Mouse (Mus musculus): ENCODE results near the gene Strn4. TPM values are rescaled to one million over a fixed set of nuclear protein-coding genes. Genes with fewer than 3 reads are reported as not detected.

The Strn4 gene
- polyA plus RNA-seq (2016; fragmentation: Nextera tagmentation; extraction: Ambion mirVana): 61.3 and 63.2 TPM in 2 replicates

DNA sequence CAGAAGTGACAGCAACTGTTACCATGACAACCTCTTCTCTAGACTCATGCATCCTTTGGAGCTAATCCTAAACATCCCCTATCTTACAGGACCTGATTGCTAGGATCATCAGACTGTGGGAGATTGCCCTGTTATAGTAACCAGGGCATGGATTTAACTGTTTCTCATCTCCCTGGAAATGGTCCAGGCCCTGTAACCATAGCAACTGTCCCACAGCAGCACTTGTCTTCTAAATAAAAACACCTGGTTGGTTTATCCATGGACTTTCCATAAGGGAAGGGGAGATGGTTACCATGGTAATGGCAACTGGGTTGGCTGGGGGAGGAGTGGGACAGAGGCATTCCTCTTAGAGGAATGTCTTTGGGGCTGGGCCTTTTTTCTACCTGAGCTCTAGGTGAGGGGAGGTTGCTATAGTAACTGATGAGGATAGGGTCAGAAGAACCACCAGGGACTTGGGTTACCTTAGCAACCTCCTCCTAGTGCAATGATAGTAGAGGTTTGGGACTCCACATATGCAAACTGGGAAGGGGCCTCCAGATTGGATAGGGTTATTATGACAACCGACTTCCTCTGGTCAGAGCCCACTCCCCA is at the start of gene Strn4:
Strn4 (plus strand) TSS at position 539 of the 591 bp plus-strand sequence.
- peaks cover 43% of the 10 kb centered on the region for H3K36me3 ChIP-seq
- WGBS (ENCODE audit: insufficient replicate concordance): 18% methylated on average over 1 of the region's 1 CpGs
- no peaks in the 10 kb centered on the region for H3K9me3 ChIP-seq (replicated peaks)
- peak within 1 kb of the TSS; percentile 94 for H3K27ac ChIP-seq
- peak within 1 kb of the TSS; percentile 92 for H3K4me3 ChIP-seq
- H3K4me1 ChIP-seq: peaks cover 58% of the 10 kb centered on the region
- no peak for ATAC-seq
- H3K9ac ChIP-seq: peak within 1 kb of the TSS; percentile 99
- H3K27me3 ChIP-seq (replicated peaks): peaks cover 24% of the 10 kb centered on the region
- peak within 1 kb of the TSS; percentile 95 for H3K4me2 ChIP-seq

- no peaks in the 10 kb centered on the region for H3K36me3 ChIP-seq
- H3K27ac ChIP-seq: no peak overlapping the region
- 0 out of 2 replicates have a peak, but pooled peaks cover 3% of the 10 kb centered on the region for H3K27me3 ChIP-seq (replicated peaks)
- H3K4me1 ChIP-seq: no peaks in the 10 kb centered on the region
- H3K9ac ChIP-seq: no peak overlapping the region
- H3K9me3 ChIP-seq (replicated peaks): peaks cover 5% of the 10 kb centered on the region
- H3K4me3 ChIP-seq: no peak overlapping the region
- no peak for ATAC-seq
- no peak overlapping the region for H3K4me2 ChIP-seq
- WGBS (ENCODE audit: insufficient replicate concordance): 66% methylated on average over 2 of the region's 2 CpGs
These were observed 49.2 kb upstream of the Strn4 start for GRCm38 (mm10) chr7:16766443-16766842.

DNA sequence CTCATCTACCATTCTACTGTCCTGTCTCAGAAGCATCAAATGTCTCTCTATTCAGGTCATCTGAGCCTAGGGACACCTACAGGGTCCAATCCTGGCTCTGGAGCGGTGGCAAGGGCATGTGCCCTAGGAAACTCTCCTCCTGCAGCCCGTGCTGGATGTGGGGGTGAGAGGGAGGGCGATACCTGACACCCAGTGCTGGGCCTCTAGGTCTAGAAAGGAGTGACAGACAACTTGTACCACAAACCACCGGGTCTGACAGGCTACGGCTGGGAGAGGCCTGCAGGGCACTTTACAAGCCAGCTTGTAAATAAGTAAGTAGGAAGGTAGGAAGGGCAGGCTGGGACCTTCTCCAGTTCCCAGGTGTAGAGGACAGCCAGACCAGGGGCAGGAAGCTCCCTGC is 39.8 kb upstream of the Strn4 start:
- Histone ChIP-seq H3K4me3 (no peak overlapping the region), H3K4me2 (no peak overlapping the region), H3K9me3 (replicated peaks) (peaks cover 8% of the 10 kb centered on the region; the same call in 1 of the 2 replicates), H3K36me3 (no peaks in the 10 kb centered on the region), H3K9ac (no peak overlapping the region), H3K27me3 (replicated peaks) (no peaks in the 10 kb centered on the region), H3K4me1 (peaks cover 11% of the 10 kb centered on the region), H3K27ac (no peak overlapping the region)
- no peak for ATAC-seq
- 38% methylated on average over 5 of the region's 5 CpGs for WGBS (ENCODE audit: insufficient replicate concordance)

DNA sequence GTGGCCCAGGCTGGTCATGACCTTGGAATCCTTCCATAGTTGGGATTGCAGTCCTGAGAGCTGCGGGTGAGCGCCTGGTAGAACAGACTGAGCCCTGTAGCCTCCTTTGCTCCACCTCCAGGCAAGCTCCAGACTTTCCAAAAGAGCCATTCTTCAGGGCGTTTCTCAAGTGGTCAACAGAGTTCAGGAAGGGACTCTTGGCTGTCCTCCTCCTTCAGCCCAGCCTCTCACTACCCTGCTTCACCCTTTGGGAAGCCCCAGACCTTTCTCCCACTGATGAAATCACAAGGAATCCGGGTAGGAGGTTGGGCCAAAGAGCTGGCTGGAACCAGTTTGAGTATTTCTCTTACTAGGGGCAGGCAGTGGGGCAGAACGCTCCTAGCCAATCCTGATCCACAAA is 35.6 kb upstream of the Strn4 start:
- Histone ChIP-seq H3K4me1 (peaks cover 36% of the 10 kb centered on the region), H3K9ac (no peak overlapping the region), H3K36me3 (peaks cover 16% of the 10 kb centered on the region), H3K4me2 (no peak overlapping the region), H3K27ac (peak overlapping the region; percentile 22), H3K27me3 (replicated peaks) (no peaks in the 10 kb centered on the region), H3K9me3 (replicated peaks) (no peaks in the 10 kb centered on the region), H3K4me3 (no peak overlapping the region)
- ATAC-seq: no peak
- 60% methylated on average over 5 of the region's 5 CpGs for WGBS (ENCODE audit: insufficient replicate concordance)

- Histone ChIP-seq H3K4me1 (peaks cover 45% of the 10 kb centered on the region), H3K9me3 (replicated peaks) (no peaks in the 10 kb centered on the region), H3K27ac (peak within 1 kb of the TSS; percentile 98), H3K4me2 (peak within 1 kb of the TSS; percentile 89), H3K27me3 (replicated peaks) (no peaks in the 10 kb centered on the region), H3K4me3 (peak within 1 kb of the TSS; percentile 99), H3K9ac (peak within 1 kb of the TSS; percentile 98), H3K36me3 (peaks cover 25% of the 10 kb centered on the region)
- 2% methylated on average over 34 of the region's 34 CpGs for WGBS (ENCODE audit: insufficient replicate concordance)
- peak; percentile 71 for ATAC-seq
These were observed 34.7 kb upstream of the Strn4 start, which contains the start of gene Slc1a5 for GRCm38 (mm10) chr7:16780825-16781554. Gene Slc1a5, plus strand, starts transcription at chr7:16781340.

GRCm38 (mm10) chr7:16781555-16781815 is 34.2 kb upstream of the Strn4 start:
- Histone ChIP-seq H3K9ac (peak overlapping the region; percentile 98), H3K27ac (peak overlapping the region; percentile 98), H3K36me3 (peaks cover 30% of the 10 kb centered on the region), H3K27me3 (replicated peaks) (no peaks in the 10 kb centered on the region), H3K4me1 (peaks cover 50% of the 10 kb centered on the region), H3K4me2 (peak overlapping the region; percentile 89), H3K4me3 (peak overlapping the region; percentile 99), H3K9me3 (replicated peaks) (no peaks in the 10 kb centered on the region)
- under 1% methylated on average over 10 of the region's 10 CpGs for WGBS (ENCODE audit: insufficient replicate concordance)
- ATAC-seq: no peak

DNA sequence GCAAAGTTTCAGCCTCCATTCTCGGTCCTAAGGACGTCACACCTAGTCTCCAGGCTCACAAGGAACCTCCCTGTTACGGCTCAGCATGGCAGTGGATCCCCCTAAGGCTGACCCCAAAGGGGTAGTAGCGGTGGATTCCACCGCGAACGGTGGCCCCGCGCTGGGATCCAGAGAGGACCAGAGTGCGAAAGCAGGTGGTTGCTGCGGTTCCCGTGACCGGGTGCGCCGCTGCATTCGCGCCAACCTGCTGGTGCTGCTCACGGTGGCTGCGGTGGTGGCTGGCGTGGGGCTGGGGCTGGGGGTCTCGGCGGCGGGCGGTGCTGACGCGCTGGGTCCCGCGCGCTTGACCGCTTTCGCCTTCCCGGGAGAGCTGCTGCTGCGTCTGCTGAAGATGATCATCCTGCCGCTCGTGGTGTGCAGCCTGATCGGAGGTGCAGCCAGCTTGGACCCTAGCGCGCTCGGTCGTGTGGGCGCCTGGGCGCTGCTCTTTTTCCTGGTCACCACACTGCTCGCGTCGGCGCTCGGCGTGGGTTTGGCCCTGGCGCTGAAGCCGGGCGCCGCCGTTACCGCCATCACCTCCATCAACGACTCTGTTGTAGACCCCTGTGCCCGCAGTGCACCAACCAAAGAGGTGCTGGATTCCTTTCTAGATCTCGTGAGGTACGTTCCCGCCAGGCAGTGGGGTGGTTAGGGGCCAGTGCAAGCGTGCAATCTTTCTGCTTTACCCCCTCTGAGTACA is 33.7 kb upstream of the Strn4 start:
- peak overlapping the region; percentile 98 for H3K9ac ChIP-seq
- no peak for ATAC-seq
- peak overlapping the region; percentile 89 for H3K4me2 ChIP-seq
- WGBS (ENCODE audit: insufficient replicate concordance): 3% methylated on average over 57 of the region's 60 CpGs
- peak overlapping the region; percentile 98 for H3K27ac ChIP-seq
- peaks cover 35% of the 10 kb centered on the region for H3K36me3 ChIP-seq
- no peaks in the 10 kb centered on the region for H3K9me3 ChIP-seq (replicated peaks)
- H3K4me3 ChIP-seq: peak overlapping the region; percentile 99
- H3K27me3 ChIP-seq (replicated peaks): no peaks in the 10 kb centered on the region
- H3K4me1 ChIP-seq: peaks cover 54% of the 10 kb centered on the region

DNA sequence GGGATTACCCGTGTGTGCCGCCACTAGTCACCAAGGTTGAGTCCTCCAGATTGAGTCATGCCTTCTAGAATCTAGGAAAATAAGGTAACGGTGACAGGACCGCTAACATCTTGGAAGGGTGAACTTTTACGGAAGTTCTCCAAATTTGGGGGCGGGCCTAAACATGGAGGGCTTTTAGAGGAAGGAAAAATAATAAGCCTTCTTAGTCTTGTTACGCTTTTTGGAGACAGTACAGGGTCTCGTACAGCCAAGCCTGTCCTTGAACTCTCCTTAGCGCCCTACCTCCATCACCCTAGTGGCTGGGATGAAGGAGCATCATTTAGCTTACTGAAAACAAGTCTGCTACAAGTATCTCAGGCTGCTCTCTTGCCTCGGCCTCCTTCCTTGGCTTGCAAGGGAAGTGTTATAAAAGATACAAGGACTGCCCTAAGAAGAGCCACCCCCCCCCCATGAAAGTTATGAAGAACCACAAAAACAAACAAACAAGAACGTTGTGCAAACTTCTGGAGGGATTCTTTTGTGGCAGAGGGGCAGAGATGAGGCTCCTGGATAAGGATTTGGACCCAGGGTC is 33.0 kb upstream of the Strn4 start:
- Histone ChIP-seq H3K9ac (peak overlapping the region; percentile 98), H3K4me2 (peak overlapping the region; percentile 89), H3K27me3 (replicated peaks) (no peaks in the 10 kb centered on the region), H3K4me1 (peaks cover 56% of the 10 kb centered on the region), H3K36me3 (peaks cover 40% of the 10 kb centered on the region), H3K9me3 (replicated peaks) (no peaks in the 10 kb centered on the region), H3K4me3 (peak overlapping the region; percentile 99), H3K27ac (peak overlapping the region; percentile 98)
- 1% methylated on average over 11 of the region's 11 CpGs for WGBS (ENCODE audit: insufficient replicate concordance)
- no peak for ATAC-seq

DNA sequence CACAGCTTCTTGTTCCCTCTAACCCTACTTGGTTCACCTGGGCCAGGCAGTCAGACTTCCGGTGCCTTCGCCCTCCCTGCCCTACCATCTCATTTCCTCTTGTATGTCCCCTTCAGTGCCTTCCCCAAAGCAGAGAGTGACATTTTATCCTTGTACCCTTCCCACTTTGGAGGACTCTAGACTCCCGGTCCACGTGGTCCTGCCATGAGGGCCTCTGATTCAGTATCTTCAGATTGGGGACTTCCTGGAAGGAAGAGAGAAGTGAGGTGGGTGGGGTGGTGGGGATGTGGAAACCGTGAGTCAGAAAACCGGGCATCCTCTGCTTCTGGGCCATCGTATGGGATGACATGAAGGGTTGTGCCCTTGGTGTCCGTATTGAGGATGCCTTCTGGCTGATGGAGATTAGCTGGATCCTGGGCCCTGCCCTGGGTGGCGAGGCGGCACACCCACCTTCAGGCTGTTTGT is 32.4 kb upstream of the Strn4 start:
- WGBS (ENCODE audit: insufficient replicate concordance): 7% methylated on average over 10 of the region's 10 CpGs
- Histone ChIP-seq H3K9me3 (replicated peaks) (no peaks in the 10 kb centered on the region), H3K4me3 (peak overlapping the region; percentile 99), H3K9ac (peak overlapping the region; percentile 98), H3K27me3 (replicated peaks) (no peaks in the 10 kb centered on the region), H3K36me3 (peaks cover 47% of the 10 kb centered on the region), H3K4me1 (peaks cover 61% of the 10 kb centered on the region), H3K4me2 (peak overlapping the region; percentile 89), H3K27ac (peak overlapping the region; percentile 98)
- ATAC-seq: peak; percentile 93

GRCm38 (mm10) chr7:16783758-16784415 is 31.8 kb upstream of the Strn4 start:
- no peaks in the 10 kb centered on the region for H3K27me3 ChIP-seq (replicated peaks)
- H3K4me2 ChIP-seq: peak overlapping the region; percentile 89
- peaks cover 53% of the 10 kb centered on the region for H3K36me3 ChIP-seq
- ATAC-seq: no peak
- H3K4me1 ChIP-seq: peaks cover 61% of the 10 kb centered on the region
- 33% methylated on average over 17 of the region's 17 CpGs for WGBS (ENCODE audit: insufficient replicate concordance)
- no peaks in the 10 kb centered on the region for H3K9me3 ChIP-seq (replicated peaks)
- peak overlapping the region; percentile 98 for H3K27ac ChIP-seq
- peak overlapping the region; percentile 98 for H3K9ac ChIP-seq
- peak overlapping the region; percentile 99 for H3K4me3 ChIP-seq

- H3K27me3 ChIP-seq (replicated peaks): no peaks in the 10 kb centered on the region
- H3K4me3 ChIP-seq: peak overlapping the region; percentile 99
- peak overlapping the region; percentile 98 for H3K9ac ChIP-seq
- H3K9me3 ChIP-seq (replicated peaks): no peaks in the 10 kb centered on the region
- peaks cover 59% of the 10 kb centered on the region for H3K36me3 ChIP-seq
- peaks cover 63% of the 10 kb centered on the region for H3K4me1 ChIP-seq
- H3K4me2 ChIP-seq: peak overlapping the region; percentile 89
- 0 out of 2 replicates have a peak, but pooled peaks have one; percentile 13 for ATAC-seq
- 62% methylated on average over 10 of the region's 10 CpGs for WGBS (ENCODE audit: insufficient replicate concordance)
- H3K27ac ChIP-seq: peak overlapping the region; percentile 98
These were observed 31.2 kb upstream of the Strn4 start for GRCm38 (mm10) chr7:16784498-16784976.
